Mouse (Mus musculus) thymus, adult 2 months (tissue): ENCODE results near the gene Tmem131l.
"Not testable (repeated sequence)": the region's sequence is repeated elsewhere in the genome, so short reads cannot be mapped to it uniquely, and the experiment has no call there.

Source experiments
- CTCF ChIP-seq: fragments of 200-500 bp; IDR thresholded peaks from 2 replicates; pipeline ENCODE4 v1.5.1; 2012; ENCODE audit warnings: mild to moderate bottlenecking, control low read depth, low read length, moderate library complexity, borderline replicate concordance; ENCODE audit not compliant: control insufficient read depth, poor library complexity, insufficient read depth; ENCODE audit errors: extremely low read depth
- POLR2A ChIP-seq: fragments of 200-500 bp; IDR thresholded peaks from 2 replicates; pipeline ENCODE4 v1.6.1; 2012; ENCODE audit warnings: mild to moderate bottlenecking, low read length, control low read depth, moderate library complexity; ENCODE audit not compliant: control insufficient read depth, poor library complexity, insufficient read depth; ENCODE audit errors: extremely low read depth

- TF ChIP-seq CTCF, POLR2A: not testable (repeated sequence)
Observed at GRCm38 (mm10) chr3:83875078-83875477, 164.9 kb downstream of the Tmem131l start.
